In the genomic region with DNA sequence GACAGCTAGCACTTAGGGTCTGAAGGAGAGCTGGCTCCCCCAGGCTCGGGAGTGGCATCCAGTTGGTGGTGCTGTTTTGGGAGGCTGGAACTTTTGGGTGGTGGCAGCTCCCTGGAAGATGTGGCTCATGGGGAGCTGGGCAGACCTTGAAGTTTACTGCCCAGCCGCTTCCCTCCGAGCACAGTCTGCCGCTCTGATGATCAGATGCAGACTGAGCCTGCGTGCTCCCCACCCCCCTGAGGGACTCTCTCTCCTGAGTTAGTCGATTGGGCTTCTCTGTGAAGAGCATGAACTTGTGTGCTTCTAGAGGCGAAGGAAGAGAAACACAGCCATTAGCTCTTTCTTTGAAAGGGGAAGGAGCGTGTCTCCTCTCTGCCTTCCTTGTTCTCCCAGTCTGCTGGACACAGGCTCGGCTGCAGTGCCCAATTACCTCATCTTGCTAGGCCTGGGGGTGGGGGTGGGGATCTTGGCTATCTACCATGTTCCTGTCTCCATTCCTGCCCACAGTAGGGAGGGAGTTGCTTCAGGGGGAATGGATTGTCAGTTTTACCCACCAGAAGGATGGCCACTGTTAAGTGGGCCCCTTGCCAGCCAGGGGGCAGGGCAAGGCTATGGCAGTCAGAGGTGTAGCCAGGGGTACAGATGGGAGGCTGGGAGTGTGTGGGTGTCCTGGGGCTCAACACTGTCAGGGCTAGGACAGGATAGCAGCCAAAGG, we compare ENCODE assay signal across 7 mouse cellular contexts. TPM values are rescaled to one million over a fixed set of nuclear protein-coding genes. Genes with fewer than 3 reads are reported as not detected.
A peak's percentile ranks its signal among the peaks of the same experiment; 100 is the strongest.
DNase-seq lines count a peak whose midpoint lies in the region; ATAC-seq lines count a peak whose summit lies in the region.

No protein-coding gene starts in this region.

- no peak for ATAC-seq in midbrain, embryonic 11.5 days (ENCODE audit: low FRiP score)
- peak; percentile 21; the same call in 1 of the 2 replicates for ATAC-seq in stomach, embryonic 15.5 days (ENCODE audit: insufficient read depth, low FRiP score, low read depth)

- H3K36me3 ChIP-seq in midbrain, embryonic 10.5 days, result no peaks in the 10 kb centered on the region
- H3K36me3 ChIP-seq in midbrain, embryonic 11.5 days (ENCODE audit: control insufficient read depth, insufficient read depth, low read length), result no peaks in the 10 kb centered on the region
- no peaks in the 10 kb centered on the region for H3K36me3 ChIP-seq in embryonic facial prominence, embryonic 10.5 days (replicated peaks)
- H3K36me3 ChIP-seq in stomach, embryonic 15.5 days, result no peaks in the 10 kb centered on the region

- 0 out of 2 replicates have a peak overlapping the region, but pooled peaks have one; percentile 42 for H3K27ac ChIP-seq in midbrain, embryonic 10.5 days (replicated peaks)
- no peak overlapping the region for H3K27ac ChIP-seq in midbrain, embryonic 11.5 days (ENCODE audit: low read depth, low read length)
- peak overlapping the region; percentile 58 for H3K27ac ChIP-seq in embryonic facial prominence, embryonic 10.5 days (replicated peaks)
- H3K27ac ChIP-seq in stomach, embryonic 15.5 days, result no peak overlapping the region

- peaks cover 8% of the 10 kb centered on the region; the same call in 1 of the 2 replicates for H3K4me1 ChIP-seq in midbrain, embryonic 10.5 days
- no peaks in the 10 kb centered on the region for H3K4me1 ChIP-seq in midbrain, embryonic 11.5 days (ENCODE audit: control insufficient read depth, insufficient read depth, low read length)
- H3K4me1 ChIP-seq in embryonic facial prominence, embryonic 10.5 days, result peaks cover 11% of the 10 kb centered on the region
- H3K4me1 ChIP-seq in stomach, embryonic 15.5 days, result no peaks in the 10 kb centered on the region

- WGBS in midbrain, embryonic 10.5 days, result 71% methylated on average over 9 of the region's 9 CpGs
- 68% methylated on average over 9 of the region's 9 CpGs for whole genome bisulfite sequencing in midbrain, embryonic 11.5 days
- 57% methylated on average over 9 of the region's 9 CpGs for WGBS in embryonic facial prominence, embryonic 10.5 days
- WGBS in stomach, embryonic 15.5 days, result 51% methylated on average over 9 of the region's 9 CpGs

- H3K9me3 ChIP-seq in midbrain, embryonic 10.5 days (replicated peaks), result no peaks in the 10 kb centered on the region
- no peaks in the 10 kb centered on the region for H3K9me3 ChIP-seq in midbrain, embryonic 11.5 days (ENCODE audit: control insufficient read depth, low read length)
- H3K9me3 ChIP-seq in embryonic facial prominence, embryonic 10.5 days, result no peaks in the 10 kb centered on the region
- no peaks in the 10 kb centered on the region for H3K9me3 ChIP-seq in stomach, embryonic 15.5 days

- H3K27me3 ChIP-seq in midbrain, embryonic 10.5 days (ENCODE audit: low read depth, poor library complexity, severe bottlenecking), result no peaks in the 10 kb centered on the region
- no peaks in the 10 kb centered on the region for H3K27me3 ChIP-seq in midbrain, embryonic 11.5 days (ENCODE audit: control insufficient read depth, insufficient read depth, low read length)
- no peaks in the 10 kb centered on the region for H3K27me3 ChIP-seq in embryonic facial prominence, embryonic 10.5 days (replicated peaks; ENCODE audit: low read depth, poor library complexity, severe bottlenecking)
- H3K27me3 ChIP-seq in stomach, embryonic 15.5 days (replicated peaks), result no peaks in the 10 kb centered on the region

- H3K4me3 ChIP-seq in midbrain, embryonic 10.5 days, result no peak overlapping the region
- no peak overlapping the region for H3K4me3 ChIP-seq in midbrain, embryonic 11.5 days (ENCODE audit: low read depth, low read length)
- no peak overlapping the region for H3K4me3 ChIP-seq in embryonic facial prominence, embryonic 10.5 days
- no peak overlapping the region for H3K4me3 ChIP-seq in stomach, embryonic 15.5 days (replicated peaks)

- intact Hi-C loops in heart, postnatal 14 days (cut with DNase I), result no loop called here

- DNase-seq in midbrain, embryonic 10.5 days (ENCODE audit: low spot score), result no peak
- no peak for DNase-seq in midbrain, embryonic 11.5 days (ENCODE audit: low spot score, missing footprints)
- DNase-seq in embryonic facial prominence, embryonic 10.5 days (ENCODE audit: low spot score), result no peak
- peak; percentile 5 to 17 for DNase-seq in heart, postnatal 14 days
- DNase-seq in gastrocnemius, adult 8-10 months (ENCODE audit: low spot score in 2 of 2), result no peak
- DNase-seq in spleen, postnatal 4 days (ENCODE audit: low spot score in 2 of 2), result no peak

- no peak overlapping the region for H3K4me2 ChIP-seq in midbrain, embryonic 11.5 days
- no peak overlapping the region for H3K4me2 ChIP-seq in stomach, embryonic 15.5 days

- no peak overlapping the region for H3K9ac ChIP-seq in midbrain, embryonic 11.5 days (ENCODE audit: low read length)
- no peak overlapping the region for H3K9ac ChIP-seq in stomach, embryonic 15.5 days

RNA-seq across cellular contexts. Expression of gene Ntpcr, which starts 26.8 kb away (rescaled TPM):
- polyA plus RNA-seq in midbrain, embryonic 10.5 days (2016; fragmentation: Nextera tagmentation; extraction: Ambion mirVana), result 18.4 and 19.7 TPM in 2 replicates
- polyA plus RNA-seq in midbrain, embryonic 11.5 days (2014; fragmentation: Nextera tagmentation; extraction: Ambion mirVana), result 18.0 and 20.6 TPM in 2 replicates
- polyA plus RNA-seq in embryonic facial prominence, embryonic 10.5 days (2016; fragmentation: Nextera tagmentation; extraction: Ambion mirVana), result 18.8 and 19.3 TPM in 2 replicates
- 10 to 100 TPM; 15.9 to 17.8 TPM for total RNA-seq in heart, postnatal 14 days (2021)
- polyA plus RNA-seq in stomach, embryonic 15.5 days (2015; fragmentation: Nextera tagmentation; extraction: Ambion mirVana), result 27.9 and 29.7 TPM in 2 replicates
- total RNA-seq in gastrocnemius, adult 8-10 months (2022), result 10 to 100 TPM; 10.1 to 13.7 (median 11.4) TPM

Comparison
In these comparisons a context has a peak if more than half of its experiments do, and no peak if none do; other contexts are left out.
1. H3K27ac ChIP-seq: peak in midbrain, embryonic 10.5 days (single experiment) and embryonic facial prominence, embryonic 10.5 days (single experiment); none in midbrain, embryonic 11.5 days (single experiment) and stomach, embryonic 15.5 days (single experiment).
2. DNase-seq: peak in heart, postnatal 14 days (2 of 2); none in midbrain, embryonic 10.5 days (single experiment), midbrain, embryonic 11.5 days (single experiment), embryonic facial prominence, embryonic 10.5 days (single experiment), gastrocnemius, adult 8-10 months (0 of 2) and spleen, postnatal 4 days (0 of 2).